Mouse (Mus musculus): ENCODE data around the gene Fbxl16.
A peak's percentile ranks its signal among the peaks of the same experiment; 100 is the strongest.

Fbxl16 gene

DNA sequence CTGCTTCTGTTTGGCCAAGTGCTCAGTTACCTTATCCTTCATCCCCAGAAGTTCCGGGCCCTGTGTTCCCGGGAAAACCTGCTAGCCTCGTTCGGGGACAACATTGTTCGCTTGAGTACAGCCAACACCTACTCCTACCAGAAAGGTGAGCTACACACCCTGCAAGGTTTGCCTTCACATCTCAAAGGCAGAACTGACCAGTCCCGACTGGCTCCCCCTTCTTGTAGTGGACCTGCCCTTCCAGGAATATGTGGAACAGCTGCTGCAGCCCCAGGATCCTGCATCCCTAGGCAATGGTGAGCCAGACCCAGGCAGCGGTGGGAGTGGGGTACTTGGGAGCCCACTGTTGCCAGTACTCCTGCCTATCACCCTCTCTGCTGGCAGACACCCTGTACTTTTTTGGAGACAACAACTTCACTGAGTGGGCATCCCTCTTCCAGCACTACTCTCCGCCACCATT is 20.7 kb downstream of the Fbxl16 start:
- DNase-seq: no peak

DNA sequence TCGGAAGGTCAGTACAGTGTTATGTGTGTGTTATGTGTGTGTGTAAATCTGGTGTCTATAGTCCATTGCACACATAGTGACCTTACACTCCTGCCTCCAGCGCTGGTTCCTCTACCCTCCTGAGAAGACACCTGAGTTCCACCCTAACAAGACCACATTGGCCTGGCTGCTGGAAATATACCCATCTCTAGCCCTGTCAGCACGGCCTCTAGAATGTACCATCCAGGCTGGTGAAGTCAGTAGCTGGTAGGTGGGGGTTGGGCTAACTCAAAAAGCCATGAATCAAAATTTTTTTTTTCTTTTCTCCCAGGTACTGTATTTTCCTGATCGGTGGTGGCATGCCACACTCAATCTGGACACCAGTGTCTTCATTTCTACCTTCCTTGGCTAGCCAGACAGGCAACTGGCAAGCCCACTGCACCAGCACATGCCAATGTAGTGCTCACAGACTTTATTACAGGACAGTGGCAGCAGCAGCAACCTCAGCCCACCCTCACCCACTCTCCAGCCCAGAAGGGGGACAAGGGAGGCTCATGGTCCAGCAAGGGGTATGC is 21.4 kb downstream of the Fbxl16 start:
- no peak for DNase-seq

DNA sequence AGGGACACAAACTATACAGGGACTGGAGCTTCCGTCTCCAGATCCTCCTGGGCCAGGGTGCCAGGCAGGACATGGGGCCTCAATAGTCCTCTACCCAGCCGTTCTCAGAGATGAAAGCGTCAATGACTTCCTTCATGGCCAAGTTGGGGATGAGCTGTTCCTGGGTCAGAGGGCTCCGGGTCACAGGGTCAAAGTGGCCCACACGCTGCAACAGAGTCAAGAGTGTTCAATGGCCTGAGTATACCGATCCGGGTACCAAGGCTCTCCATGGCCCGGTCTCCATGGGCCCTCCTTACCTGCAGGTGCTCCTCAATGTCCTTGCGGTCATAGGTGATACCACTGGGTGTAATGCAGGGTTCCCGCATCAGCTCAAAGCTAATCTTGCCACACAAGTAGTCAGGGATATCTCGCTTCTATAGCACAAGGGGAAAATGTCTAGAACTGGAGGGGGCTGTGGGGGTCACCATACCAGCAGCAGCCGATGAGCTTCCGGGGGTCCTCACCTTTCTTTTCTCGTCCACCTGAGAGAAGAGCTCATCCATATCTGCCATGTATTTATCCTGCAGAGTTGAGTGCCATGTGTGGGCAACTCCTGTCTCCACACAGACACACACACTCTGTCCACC is 22.0 kb downstream of the Fbxl16 start:
- DNase-seq: no peak

DNA sequence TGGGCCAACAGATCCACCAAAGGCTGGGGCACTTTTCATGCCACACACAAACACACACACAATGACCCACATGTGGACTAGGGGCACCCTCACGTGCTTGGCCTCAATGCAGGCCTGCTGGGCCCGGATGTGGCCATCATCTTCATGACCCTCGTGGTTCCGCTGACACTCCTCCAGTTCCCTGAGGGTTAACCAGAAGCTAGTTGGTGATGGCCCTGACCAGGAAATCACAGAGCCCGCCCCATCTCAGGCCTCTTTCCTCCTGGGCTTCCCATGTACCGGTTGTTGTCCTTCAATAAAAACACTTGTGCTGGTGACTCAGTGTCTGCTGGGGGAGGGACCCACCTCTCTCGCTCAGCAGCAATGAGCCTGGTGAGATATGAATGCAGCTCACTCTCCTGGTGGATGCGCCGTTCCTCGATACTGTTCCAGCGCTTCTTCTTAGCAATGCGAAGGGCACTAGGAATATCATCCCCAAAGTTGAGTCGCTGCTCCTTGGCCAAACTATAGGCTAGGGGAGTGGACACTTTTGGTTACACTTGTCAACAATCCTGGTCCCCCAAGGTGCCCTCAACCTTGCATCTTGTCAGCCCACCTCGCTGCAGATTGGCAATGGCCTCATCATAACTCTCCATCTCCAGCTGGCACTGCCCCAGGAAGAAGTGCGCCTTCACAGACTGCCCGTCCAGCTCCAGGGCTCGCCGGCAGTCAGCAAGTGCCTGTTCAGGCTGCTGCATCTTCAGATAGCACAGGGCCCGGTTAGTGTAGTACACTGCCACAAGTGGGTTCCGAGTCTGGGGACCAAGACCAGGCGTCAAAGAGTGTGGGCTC is 22.8 kb downstream of the Fbxl16 start:
- DNase-seq: no peak

DNA sequence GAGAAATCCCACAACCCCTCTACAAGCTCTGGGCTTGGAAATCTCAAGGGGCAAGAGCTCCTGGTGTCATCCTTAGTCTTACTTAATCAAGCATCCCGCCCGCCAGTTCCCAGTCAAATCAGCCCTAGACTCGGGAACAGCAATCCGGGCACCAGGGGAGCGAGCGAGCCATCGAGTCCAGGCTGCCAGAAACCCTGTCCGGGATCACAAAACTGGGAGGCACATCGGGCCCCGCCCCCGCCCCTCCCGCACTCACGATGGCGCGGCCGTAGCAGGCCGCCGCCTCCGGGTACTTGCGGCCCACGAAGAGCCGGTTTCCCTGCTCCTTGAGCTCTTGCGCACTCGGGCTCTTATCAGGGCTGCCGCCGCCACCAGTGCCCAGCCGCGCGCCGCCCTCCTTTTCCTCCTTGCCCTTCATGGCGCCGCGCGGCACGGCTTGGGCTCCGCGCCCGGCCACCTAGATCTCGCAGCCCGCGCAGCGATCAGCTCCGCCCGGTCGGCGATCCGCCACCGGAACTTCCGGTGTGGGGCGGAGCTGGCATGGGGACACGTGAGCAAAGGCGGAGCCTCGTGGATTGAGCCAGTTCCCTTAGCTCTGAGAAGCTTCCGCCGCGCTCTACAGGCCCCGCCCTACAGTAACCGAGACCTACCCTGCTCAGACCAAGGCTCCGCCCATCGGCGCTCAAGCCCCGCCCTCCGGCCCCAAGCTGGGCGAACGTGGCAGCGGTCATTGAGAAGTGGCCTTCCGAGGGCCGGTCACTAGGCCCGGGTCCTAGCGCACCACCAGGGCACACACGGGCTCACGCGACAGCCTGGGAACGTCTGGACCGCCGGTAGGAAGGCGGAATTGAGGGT is 23.8 kb downstream of the Fbxl16 start:
- DNase-seq: peak; percentile 98

DNA sequence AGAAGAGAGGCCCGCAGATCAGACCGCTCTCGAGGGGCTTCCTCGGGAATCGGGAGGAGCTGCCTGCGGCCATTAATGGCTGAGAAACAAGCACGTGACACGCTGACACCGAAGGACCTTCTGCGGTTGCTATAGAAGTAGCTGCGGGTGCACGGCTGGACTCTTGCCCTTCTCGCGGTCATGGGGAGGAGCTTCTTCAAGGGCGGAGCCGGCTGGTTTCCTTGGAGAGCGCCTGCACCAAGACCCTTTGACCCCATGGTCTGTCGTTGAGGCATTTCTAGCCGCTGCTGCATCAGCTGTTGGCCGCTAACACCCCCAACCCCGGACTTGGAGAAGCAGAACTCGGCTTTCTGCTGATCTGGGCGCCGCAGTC is 24.4 kb downstream of the Fbxl16 start, which contains the start of gene Stub1:
Gene Stub1, minus strand, starts transcription at position 114 of the 373 bp plus-strand sequence.
- DNase-seq: no peak

DNA sequence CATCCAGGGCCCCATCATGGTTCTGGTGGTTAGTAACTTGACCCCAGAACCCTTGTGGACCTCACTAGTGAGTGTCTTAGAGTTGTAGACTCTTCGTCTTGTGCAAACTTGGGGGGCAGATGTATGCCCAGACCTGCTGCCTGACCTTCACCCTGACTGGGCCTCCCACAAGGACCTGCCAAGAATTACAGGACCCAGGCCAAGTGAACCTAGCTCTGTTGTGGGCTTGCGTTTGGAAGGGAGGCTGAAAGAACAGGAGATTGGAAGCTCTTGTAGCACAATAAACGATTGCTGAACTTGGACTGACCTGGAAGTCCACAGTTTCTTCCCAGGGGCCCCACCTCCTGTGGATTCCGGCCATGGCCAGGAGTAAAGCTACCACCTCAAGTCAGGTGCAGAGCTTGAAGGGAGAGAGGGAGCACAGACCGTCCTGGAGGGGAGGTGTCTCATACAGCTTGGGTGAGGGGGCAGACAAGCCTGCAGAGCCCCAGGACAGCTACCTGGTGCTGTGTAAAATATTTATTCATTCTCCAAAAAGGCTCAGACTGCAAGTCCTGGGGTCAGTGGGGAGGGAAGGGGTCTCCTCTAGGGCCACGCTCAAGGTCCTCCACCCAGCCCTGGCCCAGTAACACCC is 25.2 kb downstream of the Fbxl16 start:
- DNase-seq: no peak

DNA sequence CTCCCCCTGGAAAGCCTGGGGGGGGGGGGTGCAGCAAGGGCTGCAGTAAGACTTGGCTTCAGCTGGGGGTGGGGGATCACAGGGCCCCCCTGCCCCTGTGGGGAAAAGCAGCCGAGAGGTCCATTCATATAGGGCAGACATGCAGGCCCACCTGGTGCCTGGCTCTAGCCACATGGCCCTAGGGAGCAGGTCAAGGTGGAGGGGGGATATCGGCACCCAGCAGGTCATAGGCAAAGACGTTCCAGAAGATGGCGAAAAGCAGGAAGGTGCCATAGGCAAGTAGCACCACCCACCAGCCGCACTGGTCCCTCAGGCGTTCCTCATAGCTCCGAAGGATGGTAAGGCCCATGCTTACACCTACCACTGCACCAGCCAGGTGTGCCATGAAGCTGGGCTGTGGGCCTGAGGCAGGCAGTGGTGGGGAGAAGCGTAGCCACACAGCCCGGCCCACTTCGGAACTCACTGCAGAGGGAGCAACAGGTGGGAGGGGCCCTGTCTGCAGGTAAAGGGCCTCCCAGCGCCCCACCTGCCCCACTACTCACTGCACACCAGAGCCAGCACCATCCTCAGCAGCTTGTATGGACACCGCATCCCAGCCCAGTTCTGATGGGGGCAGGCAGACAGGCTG is 25.8 kb downstream of the Fbxl16 start:
- DNase-seq: no peak

DNA sequence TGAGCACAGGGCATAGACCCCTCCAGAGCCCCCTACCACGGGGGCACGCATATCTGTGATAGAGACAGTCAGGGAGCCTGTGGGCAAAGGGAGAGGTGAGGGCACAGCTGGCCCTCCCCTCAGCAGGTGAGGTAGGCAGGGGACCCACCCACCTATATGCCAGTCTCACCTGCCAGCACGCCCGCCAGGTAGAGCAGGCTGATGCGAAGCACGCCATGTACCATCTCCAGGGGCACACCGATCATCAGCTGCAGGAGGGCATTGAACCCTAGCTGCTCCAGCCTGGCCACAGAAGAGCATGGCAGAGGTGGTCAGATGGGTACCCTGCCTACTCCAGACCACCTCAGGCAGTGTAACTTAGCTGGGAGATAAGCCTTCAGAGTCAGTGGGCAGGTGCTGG is 26.4 kb downstream of the Fbxl16 start:
- no peak for DNase-seq

DNA sequence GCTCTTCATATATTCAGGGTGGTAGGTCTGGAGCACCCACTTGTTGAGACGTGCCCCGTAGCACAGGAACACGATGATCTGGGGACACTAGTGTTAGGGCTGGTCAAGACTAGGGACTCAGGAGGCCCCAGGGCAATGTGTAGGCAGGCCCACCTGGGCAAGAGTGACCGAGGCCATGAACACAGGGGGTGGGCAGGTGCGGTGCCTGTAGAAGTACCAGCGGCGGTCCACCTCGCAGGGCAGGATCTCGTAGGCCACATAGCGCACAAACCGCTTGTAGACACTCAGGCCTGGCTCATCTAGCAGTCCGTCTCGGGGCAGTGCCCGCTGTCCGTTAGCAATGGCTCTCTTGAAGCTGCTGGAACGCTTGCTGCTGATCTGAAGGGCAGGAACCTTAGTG is 26.9 kb downstream of the Fbxl16 start:
- no peak for DNase-seq

DNA sequence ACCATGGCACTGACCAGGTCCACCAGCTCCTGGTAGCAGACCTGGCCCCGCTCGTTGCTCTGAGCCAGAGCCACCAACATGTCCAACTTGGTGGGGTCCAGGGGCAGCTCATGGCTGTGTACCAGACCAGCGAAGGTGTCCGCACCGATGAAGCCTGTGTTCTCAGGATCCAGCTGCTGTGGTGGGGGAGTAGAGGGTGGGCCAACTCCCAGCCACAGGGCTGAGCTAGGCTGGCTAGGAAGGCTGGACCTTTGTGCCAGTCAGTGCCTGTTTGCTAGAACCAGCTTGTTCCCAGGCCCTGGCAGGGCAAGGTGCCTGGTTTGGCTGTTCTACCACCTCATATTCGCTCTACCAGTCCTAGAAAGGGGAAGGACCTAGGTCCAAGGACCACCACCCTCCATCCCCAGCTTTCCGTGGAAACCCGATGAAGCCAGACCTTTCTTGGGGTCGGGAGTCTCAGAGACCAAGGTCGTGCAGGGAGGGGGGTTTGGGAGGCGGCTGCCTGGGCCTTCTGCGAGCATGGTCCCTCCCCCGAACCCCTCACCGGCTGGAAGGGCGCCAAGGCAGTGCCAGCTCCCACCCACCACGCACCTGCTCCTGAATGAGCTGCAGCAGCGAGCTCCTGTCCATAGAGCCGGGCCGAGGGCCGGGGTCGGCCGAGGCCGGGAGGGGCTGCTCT is 27.7 kb downstream of the Fbxl16 start:
- DNase-seq: no peak

DNA sequence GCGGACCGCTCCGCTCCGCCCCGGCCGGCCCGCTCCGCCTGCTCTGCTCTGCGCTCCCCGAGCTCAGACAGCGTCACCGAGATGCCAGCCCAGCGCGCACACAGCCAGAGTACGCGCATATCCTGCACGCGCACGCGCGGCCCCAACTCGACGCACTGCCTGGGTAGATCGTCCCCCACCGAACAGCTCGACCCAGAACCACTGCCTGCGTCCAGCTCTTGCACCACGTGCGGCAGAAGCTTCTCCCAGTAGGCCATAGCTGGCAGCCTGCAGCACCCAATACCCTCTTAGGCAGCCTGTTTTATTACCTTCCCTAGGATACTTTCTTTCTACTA is 28.2 kb downstream of the Fbxl16 start, which contains the start of gene Rhbdl1:
Gene Rhbdl1, minus strand, starts transcription at position 220 of the 335 bp plus-strand sequence.
- DNase-seq: peak; percentile 38 to 42

DNA sequence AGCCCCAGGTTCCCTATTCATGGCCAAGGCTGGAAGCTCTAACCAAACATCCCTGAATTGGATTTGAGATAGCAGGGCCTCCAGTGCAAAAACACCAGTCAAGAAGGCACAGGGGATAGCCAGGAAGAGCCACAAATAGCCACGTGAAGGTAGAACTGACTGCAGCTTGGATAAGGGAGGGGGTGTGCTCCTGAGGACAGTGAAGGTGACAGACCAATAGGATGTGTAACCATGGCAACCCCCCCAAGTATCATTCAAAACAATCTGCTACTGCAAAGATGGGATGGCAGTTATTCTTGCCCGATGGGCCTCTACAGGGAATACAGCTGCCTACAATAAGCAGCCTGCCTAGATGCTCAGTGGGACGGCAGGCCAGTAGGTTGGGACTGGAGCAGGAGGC is 28.6 kb downstream of the Fbxl16 start:
- DNase-seq: no peak

DNA sequence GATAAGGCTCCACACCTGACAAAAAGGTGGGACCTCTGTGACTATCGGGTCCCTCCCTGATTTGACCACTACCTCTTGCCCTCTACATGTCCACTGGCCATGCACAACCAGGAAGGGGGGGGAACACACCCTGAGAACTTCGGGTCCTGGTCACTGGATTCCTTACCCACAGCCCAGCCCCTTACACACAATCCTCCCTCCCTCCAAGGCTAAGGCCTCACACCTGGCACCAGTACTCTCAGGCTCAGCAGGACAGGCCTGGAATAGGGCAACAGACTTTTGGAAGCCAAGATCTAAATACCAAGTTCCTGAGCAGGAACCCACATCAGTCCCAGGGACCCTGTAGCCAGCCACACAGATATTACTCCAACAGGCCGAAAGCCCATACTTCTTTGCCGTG is 30.0 kb downstream of the Fbxl16 start:
- no peak for DNase-seq

DNA sequence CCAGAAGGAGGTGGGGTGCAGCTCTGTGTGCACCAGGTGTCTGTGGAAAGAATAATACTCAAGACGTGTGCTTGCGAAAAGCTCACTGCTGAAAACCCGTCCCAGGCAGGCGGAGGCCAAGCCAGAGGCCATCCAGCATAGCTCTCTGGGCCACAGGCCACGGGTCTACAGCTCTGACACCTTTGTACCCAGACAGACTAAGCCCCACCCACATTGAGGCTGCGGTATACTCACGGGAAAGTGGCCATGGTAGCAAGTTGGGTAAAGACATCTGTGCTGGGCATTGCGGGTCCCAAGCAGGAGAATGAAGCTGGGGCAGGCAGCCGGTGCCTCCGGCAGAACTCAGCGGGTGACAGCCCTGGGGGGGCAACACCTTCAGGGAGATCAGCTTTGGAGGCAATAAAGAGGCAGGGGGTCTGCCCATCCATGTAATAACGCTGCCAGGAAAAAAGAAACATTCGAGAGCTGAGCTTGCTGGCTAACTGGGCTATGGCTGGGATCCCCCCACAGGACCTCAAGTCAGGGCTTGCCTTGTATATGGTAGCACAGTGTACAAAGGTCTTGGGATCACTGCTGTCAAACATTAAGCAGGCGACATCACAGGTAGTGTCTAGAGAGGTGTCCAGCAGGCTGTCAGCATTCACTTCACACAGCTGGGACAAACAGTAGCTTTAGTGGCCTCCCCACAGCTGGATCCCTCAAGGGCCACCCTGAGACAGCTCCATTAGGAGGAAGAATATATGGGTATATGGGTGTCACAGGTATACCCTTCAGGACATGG is 30.8 kb downstream of the Fbxl16 start:
- DNase-seq: no peak

DNA sequence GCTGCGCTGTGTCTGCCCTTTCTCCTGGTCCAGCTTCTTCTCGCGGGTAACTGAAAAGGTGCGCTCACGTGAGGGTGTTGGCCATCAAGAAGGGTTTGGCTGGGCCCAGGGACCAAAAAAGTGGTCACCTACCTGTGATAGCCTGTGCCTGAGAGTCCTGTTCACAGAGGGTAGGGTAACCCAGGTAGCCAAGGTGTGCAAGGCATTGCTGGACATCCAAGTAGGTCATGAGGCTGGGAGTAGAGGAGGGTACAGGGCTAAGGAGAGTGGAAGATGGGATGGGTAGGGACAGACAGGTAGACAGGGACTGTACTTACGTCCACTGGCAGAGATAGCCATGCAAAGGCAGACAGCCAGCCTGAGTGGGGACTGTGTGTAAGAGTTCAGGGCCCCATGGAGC is 31.6 kb downstream of the Fbxl16 start:
- DNase-seq: no peak

DNA sequence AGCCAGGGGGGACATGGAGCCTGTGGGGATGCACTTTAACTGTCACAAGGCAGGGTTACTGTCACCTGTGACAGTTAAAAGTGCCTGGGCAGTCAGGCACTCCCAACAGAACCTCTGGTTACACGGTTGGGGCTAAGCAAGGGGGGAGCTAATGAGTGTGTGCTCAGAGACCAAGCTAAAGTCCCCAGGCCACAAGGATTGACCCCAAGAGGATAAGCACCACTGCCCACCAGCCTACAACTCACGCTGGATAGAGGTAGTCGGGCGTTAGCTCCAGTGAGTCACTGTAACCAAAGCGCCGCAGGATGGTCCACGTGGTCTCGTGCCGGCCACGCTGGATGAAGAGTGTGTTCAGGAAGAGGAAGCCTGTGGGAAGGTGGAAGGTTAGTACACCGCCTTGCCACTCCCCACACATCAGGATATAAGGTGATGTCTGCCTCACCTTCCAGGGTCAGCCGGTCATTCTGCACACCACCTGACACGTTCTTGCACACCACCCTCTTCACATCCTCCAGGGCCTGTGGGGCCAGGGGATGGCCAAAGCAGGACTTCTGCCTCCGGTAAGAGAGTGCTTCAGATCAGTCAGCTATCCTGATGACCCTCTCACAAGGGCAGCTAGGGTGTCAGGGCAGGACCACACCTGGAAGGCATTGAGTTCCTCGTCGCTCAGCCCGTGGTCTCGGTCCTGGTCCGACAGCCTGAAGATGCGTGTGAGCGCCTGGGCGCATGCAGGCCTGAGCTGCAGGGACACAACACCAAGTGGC is 32.4 kb downstream of the Fbxl16 start, which contains the start of gene Gm20683:
Gene Gm20683, minus strand, starts transcription at position 647 of the 764 bp plus-strand sequence.
- no peak for DNase-seq

DNA sequence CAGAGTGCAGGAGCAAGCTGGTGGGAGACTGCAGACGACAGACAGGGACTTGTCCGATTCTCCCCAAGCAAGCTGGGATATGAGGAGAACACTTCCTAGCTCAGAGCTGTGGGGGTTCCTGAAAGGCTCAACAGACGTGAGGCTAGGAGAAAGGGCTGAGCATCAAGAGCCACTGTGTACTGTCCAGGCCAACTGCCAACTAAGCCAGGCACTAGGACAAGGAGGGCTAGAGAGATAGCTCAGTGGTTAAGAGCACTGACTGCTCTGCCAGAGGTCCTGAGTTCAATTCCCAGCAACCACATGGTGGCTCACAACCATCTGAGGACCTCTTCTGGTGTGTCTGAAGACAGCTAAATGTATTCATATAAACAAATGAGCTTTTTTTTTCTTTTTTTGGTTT is 33.6 kb downstream of the Fbxl16 start:
- no peak for DNase-seq

DNA sequence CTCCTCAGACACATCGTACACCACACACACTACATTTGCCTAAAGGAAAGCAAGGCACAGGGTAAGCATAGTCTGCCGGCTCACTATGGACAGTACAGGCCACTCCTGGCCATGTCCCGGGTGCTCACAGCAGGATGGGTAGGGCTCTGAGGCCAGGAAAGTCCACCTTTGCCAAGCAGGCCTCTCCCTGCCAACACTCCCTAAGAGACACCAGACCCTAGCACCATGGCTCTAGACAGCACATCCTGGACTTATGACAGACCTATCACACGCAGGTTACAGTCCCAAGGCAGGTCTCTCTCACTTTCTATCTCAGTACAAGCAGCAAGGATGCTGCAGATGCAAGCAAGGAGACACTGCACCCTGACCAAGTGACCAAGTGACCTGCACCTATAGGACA is 34.2 kb downstream of the Fbxl16 start:
- DNase-seq: no peak

Data from B cell, adult 2 months (primary cell).